Mouse (Mus musculus) myocyte (in vitro differentiated cells): ENCODE measurements around the gene Tacc2.

Source experiments
- CEBPB ChIP-seq: IDR thresholded peaks from 2 replicates; pipeline ENCODE4 v1.6.1; 2011; ENCODE audit warnings: mild to moderate bottlenecking, moderate library complexity; ENCODE audit not compliant: poor library complexity, insufficient read depth, severe bottlenecking
- E2F4 ChIP-seq: IDR thresholded peaks from one replicate; pipeline ENCODE4 v1.6.1; 2011; ENCODE audit warnings: mild to moderate bottlenecking, control low read depth, moderate library complexity; ENCODE audit not compliant: insufficient read depth
- MAX ChIP-seq: IDR thresholded peaks from one replicate; pipeline ENCODE4 v1.6.1; 2011; ENCODE audit warnings: low read depth, mild to moderate bottlenecking, control low read depth
- MYOG ChIP-seq, 3 experiments: IDR thresholded peaks; one replicate each; pipeline ENCODE4 v1.6.1; 2011; ENCODE audit warnings: control low read depth in 2 of 3, low read depth in 2 of 3, mild to moderate bottlenecking in 2 of 3; ENCODE audit not compliant: insufficient read length in 2 of 3, control insufficient read depth in 1 of 3, insufficient read depth in 1 of 3
- POLR2A ChIP-seq: IDR thresholded peaks from one replicate; pipeline ENCODE4 v1.6.1; 2011; ENCODE audit warnings: low read depth, mild to moderate bottlenecking, control low read depth, moderate library complexity; ENCODE audit not compliant: insufficient read length
- POLR2AphosphoS2 ChIP-seq: IDR thresholded peaks from one replicate; pipeline ENCODE4 v1.6.1; 2011; ENCODE audit warnings: low read depth, control low read depth; ENCODE audit not compliant: insufficient read length
- SRF ChIP-seq: IDR thresholded peaks from one replicate; pipeline ENCODE4 v1.6.1; 2011; ENCODE audit warnings: low read depth; ENCODE audit not compliant: control insufficient read depth, insufficient read length
- TCF12 ChIP-seq: IDR thresholded peaks from one replicate; pipeline ENCODE4 v1.6.1; 2011; ENCODE audit warnings: mild to moderate bottlenecking, control low read depth; ENCODE audit not compliant: poor library complexity, insufficient read depth, severe bottlenecking

DNA sequence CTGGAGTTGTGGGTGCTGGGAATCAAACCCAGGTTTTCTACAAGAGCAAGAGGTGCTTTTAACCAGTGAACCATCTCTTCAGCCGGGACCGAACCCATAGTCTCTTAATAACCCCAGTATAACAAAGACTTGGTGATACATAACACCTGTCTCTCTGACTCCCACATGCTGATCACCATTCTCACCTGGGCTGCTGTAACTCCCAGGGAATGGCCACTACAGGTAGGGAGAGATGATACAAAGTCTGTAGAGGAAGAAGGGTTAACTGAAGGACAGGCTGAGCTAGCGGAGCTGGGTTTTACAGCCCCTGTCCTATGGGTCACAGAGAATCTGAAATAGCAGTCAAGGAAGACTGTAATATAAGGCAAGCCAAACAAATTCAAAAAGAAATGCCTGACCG is 34.1 kb upstream of the Tacc2 start:
- TF ChIP-seq E2F4 (no peak), MYOG (IDR thresholded peaks at IDR 0.05; ENCODE audit: control insufficient read depth in 1 of 3, insufficient read depth in 1 of 3, insufficient read length in 2 of 3, low read depth in 2 of 3) (no peak), POLR2A (no peak), MAX (no peak), TCF12 (no peak), CEBPB (no peak), POLR2AphosphoS2 (no peak), SRF (no peak)
